Mouse (Mus musculus): ENCODE data around the gene Lrwd1.

DNA sequence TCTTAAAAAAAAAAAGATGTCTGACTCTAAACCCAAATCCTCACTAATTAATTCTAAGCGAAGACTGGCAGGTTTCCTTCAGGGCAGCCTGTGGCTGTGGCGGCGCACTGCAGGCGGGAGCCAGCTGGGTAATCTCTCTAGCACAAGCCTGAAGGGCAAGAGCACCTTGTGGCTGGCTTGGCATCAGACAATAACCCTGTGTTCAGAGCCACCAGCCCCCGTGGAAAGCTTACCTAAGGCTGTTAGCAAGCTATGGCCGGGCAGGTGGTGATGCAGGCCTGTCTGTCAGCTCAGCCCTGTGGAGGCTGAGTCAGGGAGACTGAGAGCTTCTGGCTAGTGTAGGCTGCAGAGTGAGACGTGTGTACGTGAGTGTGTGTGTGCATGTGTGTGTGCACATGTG is 29.4 kb upstream of the Lrwd1 start:
- TF ChIP-seq CTCF (IDR thresholded peaks at IDR 0.05; ENCODE audit: insufficient read depth, low read depth, low read length) (no peak), POLR2A (IDR thresholded peaks at IDR 0.05; ENCODE audit: insufficient read depth, low read depth, low read length) (no peak)
